Mouse (Mus musculus) thymus, adult 2 months (tissue): ENCODE data around the gene Ccdc162.

Experiments used
- CTCF ChIP-seq: fragments of 200-500 bp; IDR thresholded peaks from 2 replicates; pipeline ENCODE4 v1.5.1; 2012; ENCODE audit warnings: mild to moderate bottlenecking, control low read depth, low read length, moderate library complexity, borderline replicate concordance; ENCODE audit not compliant: control insufficient read depth, poor library complexity, insufficient read depth; ENCODE audit errors: extremely low read depth
- POLR2A ChIP-seq: fragments of 200-500 bp; IDR thresholded peaks from 2 replicates; pipeline ENCODE4 v1.6.1; 2012; ENCODE audit warnings: mild to moderate bottlenecking, low read length, control low read depth, moderate library complexity; ENCODE audit not compliant: control insufficient read depth, poor library complexity, insufficient read depth; ENCODE audit errors: extremely low read depth

- TF ChIP-seq CTCF (no peak), POLR2A (no peak)
These were observed 174.4 kb downstream of the Ccdc162 start for GRCm38 (mm10) chr10:41542057-41542456.
